Mouse (Mus musculus) neural tube, embryonic 15.5 days (tissue): ENCODE measurements around the gene Olfr1369-ps1. TPM values are rescaled to one million over a fixed set of nuclear protein-coding genes. Genes with fewer than 3 reads are reported as not detected.
A peak's percentile ranks its signal among the peaks of the same experiment; 100 is the strongest.
"Not testable (repeated sequence)": the region's sequence is repeated elsewhere in the genome, so short reads cannot be mapped to it uniquely, and the experiment has no call there.

Experiments used
- ATAC-seq: fragments of 200-750 bp; cut with Nextera tagmentation; 2 replicates; pipeline ENCODE4 v1.8.0; 2017; ENCODE audit warnings: mild to moderate bottlenecking, moderate TSS enrichment, moderate library complexity; ENCODE audit not compliant: low FRiP score
- H3K27ac ChIP-seq: fragments of 300-500 bp; sonication (generic); replicated peaks from 2 replicates; pipeline ENCODE4 v1.5.1; 2015; ENCODE audit warnings: mild to moderate bottlenecking, inconsistent platforms
- H3K27me3 ChIP-seq: fragments of 300-500 bp; sonication (generic); replicated peaks from 2 replicates; pipeline ENCODE4 v1.6.1; 2015; ENCODE audit warnings: inconsistent platforms
- H3K36me3 ChIP-seq: fragments of 300-500 bp; sonication (generic); 2 replicates; pipeline ENCODE4 v1.6.1; 2015; ENCODE audit warnings: inconsistent platforms
- H3K4me1 ChIP-seq: fragments of 300-500 bp; sonication (generic); 2 replicates; pipeline ENCODE4 v1.6.1; 2015; ENCODE audit warnings: inconsistent platforms
- H3K4me2 ChIP-seq: fragments of 300-500 bp; sonication (generic); 2 replicates; pipeline ENCODE4 v1.6.1; 2015; ENCODE audit warnings: inconsistent platforms, mild to moderate bottlenecking, moderate library complexity
- H3K4me3 ChIP-seq: fragments of 300-500 bp; sonication (generic); replicated peaks from 2 replicates; pipeline ENCODE4 v1.5.1; 2015; ENCODE audit warnings: mild to moderate bottlenecking, inconsistent platforms
- H3K9ac ChIP-seq: fragments of 300-500 bp; sonication (generic); replicated peaks from 2 replicates; pipeline ENCODE4 v1.6.1; 2015; ENCODE audit warnings: mild to moderate bottlenecking, inconsistent platforms
- H3K9me3 ChIP-seq: fragments of 300-500 bp; sonication (generic); replicated peaks from 2 replicates; pipeline ENCODE4 v1.6.1; 2016; ENCODE audit warnings: inconsistent platforms
- WGBS: fragments of 180-500 bp; shearing (Covaris S2); methylation state at CpG from one replicate; pipeline ENCODE4 v1.1.7; 2015; ENCODE audit warnings: mixed read lengths; 5-methylcytosine and 5-hydroxymethylcytosine counted together
- polyA plus RNA-seq: library from polyadenylated mRNA; unstranded; fragments of >200 nt; fragmentation: Nextera tagmentation; extraction: Ambion mirVana; gene quantifications from 2 replicates; pipeline ENCODE4 v1.2.1, GENCODE M21; 2015

Gene Olfr1369-ps1
- 0.20 TPM in 1 of 2 replicates, not detected in the other for polyA plus RNA-seq

- H3K27ac ChIP-seq, H3K4me1 ChIP-seq, H3K4me2 ChIP-seq, H3K9ac ChIP-seq, ATAC-seq, H3K9me3 ChIP-seq, H3K27me3 ChIP-seq, H3K4me3 ChIP-seq, H3K36me3 ChIP-seq: not testable (repeated sequence)
- 72% methylated on average over 3 of the region's 3 CpGs for WGBS
Measured at GRCm38 (mm10) chr13:21111183-21111582, at the start of gene Olfr1369-ps1. Gene Olfr1369-ps1 (plus strand): TSS chr13:21111483.

GRCm38 (mm10) chr13:21066021-21066420 is 45.3 kb upstream of the Olfr1369-ps1 start:
- H3K36me3 ChIP-seq = no peaks in the 10 kb centered on the region
- H3K27me3 ChIP-seq = no peaks in the 10 kb centered on the region
- H3K4me2 ChIP-seq = no peak overlapping the region
- H3K4me3 ChIP-seq = no peak overlapping the region
- H3K9ac ChIP-seq = no peak overlapping the region
- no peaks in the 10 kb centered on the region for H3K4me1 ChIP-seq
- H3K9me3 ChIP-seq = no peaks in the 10 kb centered on the region
- WGBS = 88% methylated on average over 2 of the region's 2 CpGs
- ATAC-seq = no peak
- no peak overlapping the region for H3K27ac ChIP-seq

- WGBS = 79% methylated on average over 3 of the region's 3 CpGs
- no peak within 1 kb of the TSS for H3K9ac ChIP-seq
- no peak for ATAC-seq
- H3K4me3 ChIP-seq = no peak within 1 kb of the TSS
- H3K4me2 ChIP-seq = no peak within 1 kb of the TSS
- no peaks in the 10 kb centered on the region for H3K27me3 ChIP-seq
- no peaks in the 10 kb centered on the region for H3K4me1 ChIP-seq
- H3K9me3 ChIP-seq = no peaks in the 10 kb centered on the region
- H3K27ac ChIP-seq = no peak within 1 kb of the TSS
- no peaks in the 10 kb centered on the region for H3K36me3 ChIP-seq
Measured at GRCm38 (mm10) chr13:21074847-21075246, 36.4 kb upstream of the Olfr1369-ps1 start, which contains the start of gene Olfr1370. Gene Olfr1370 (minus strand): TSS chr13:21074947.

- no peak overlapping the region for H3K4me2 ChIP-seq
- ATAC-seq = no peak
- no peak overlapping the region for H3K27ac ChIP-seq
- H3K27me3 ChIP-seq = no peaks in the 10 kb centered on the region
- no peak overlapping the region for H3K9ac ChIP-seq
- WGBS = 86% methylated on average over 2 of the region's 2 CpGs
- H3K36me3 ChIP-seq = no peaks in the 10 kb centered on the region
- no peak overlapping the region for H3K4me3 ChIP-seq
- no peaks in the 10 kb centered on the region for H3K4me1 ChIP-seq
- H3K9me3 ChIP-seq = no peaks in the 10 kb centered on the region
Measured at GRCm38 (mm10) chr13:21082686-21083085, 28.6 kb upstream of the Olfr1369-ps1 start.

- Histone ChIP-seq H3K4me1 (no peaks in the 10 kb centered on the region), H3K4me3 (no peak overlapping the region), H3K36me3 (no peaks in the 10 kb centered on the region), H3K4me2 (no peak overlapping the region), H3K9ac (no peak overlapping the region), H3K27me3 (no peaks in the 10 kb centered on the region), H3K27ac (no peak overlapping the region), H3K9me3 (no peaks in the 10 kb centered on the region)
- WGBS = 98% methylated on average over 3 of the region's 3 CpGs
- ATAC-seq = no peak
Measured at GRCm38 (mm10) chr13:21109759-21110158, 1.5 kb upstream of the Olfr1369-ps1 start.

- H3K36me3 ChIP-seq = no peaks in the 10 kb centered on the region
- no peaks in the 10 kb centered on the region for H3K9me3 ChIP-seq
- no peak overlapping the region for H3K27ac ChIP-seq
- H3K4me3 ChIP-seq = no peak overlapping the region
- no peak overlapping the region for H3K9ac ChIP-seq
- ATAC-seq = no peak
- H3K4me1 ChIP-seq = no peaks in the 10 kb centered on the region
- H3K4me2 ChIP-seq = no peak overlapping the region
- H3K27me3 ChIP-seq = no peaks in the 10 kb centered on the region
- WGBS = 93% methylated on average over 6 of the region's 6 CpGs
Measured at GRCm38 (mm10) chr13:21110441-21110840, 842 bp upstream of the Olfr1369-ps1 start.

- Histone ChIP-seq H3K4me1 (no peaks in the 10 kb centered on the region), H3K27me3 (no peaks in the 10 kb centered on the region), H3K9ac (no peak overlapping the region), H3K4me3 (no peak overlapping the region), H3K9me3 (no peaks in the 10 kb centered on the region), H3K4me2 (no peak overlapping the region), H3K27ac (no peak overlapping the region), H3K36me3 (no peaks in the 10 kb centered on the region)
- 91% methylated on average over 4 of the region's 4 CpGs for WGBS
- ATAC-seq = no peak
Measured at GRCm38 (mm10) chr13:21114121-21114520, 2.8 kb downstream of the Olfr1369-ps1 start.

- not testable (repeated sequence) for H3K4me3 ChIP-seq, ATAC-seq, H3K36me3 ChIP-seq, H3K9ac ChIP-seq, H3K4me1 ChIP-seq, H3K9me3 ChIP-seq, H3K27ac ChIP-seq, H3K27me3 ChIP-seq, H3K4me2 ChIP-seq
- WGBS = 83% methylated on average over 3 of the region's 3 CpGs
Measured at GRCm38 (mm10) chr13:21129339-21129738, 18.1 kb downstream of the Olfr1369-ps1 start, which contains the start of gene Olfr263. Gene Olfr263 (plus strand): TSS chr13:21129639.

GRCm38 (mm10) chr13:21142421-21142820 is 31.1 kb downstream of the Olfr1369-ps1 start:
- H3K27me3 ChIP-seq = no peaks in the 10 kb centered on the region
- 47% methylated on average over 8 of the region's 8 CpGs for WGBS
- H3K4me1 ChIP-seq = no peaks in the 10 kb centered on the region

GRCm38 (mm10) chr13:21145767-21146166 is 34.5 kb downstream of the Olfr1369-ps1 start, which contains the start of gene Olfr1368:
Gene Olfr1368 (minus strand): TSS chr13:21145867.
- WGBS = 79% methylated on average over 4 of the region's 4 CpGs
- H3K4me3 ChIP-seq = no peak within 1 kb of the TSS
- ATAC-seq = no peak
- no peaks in the 10 kb centered on the region for H3K4me1 ChIP-seq
- H3K27me3 ChIP-seq = no peaks in the 10 kb centered on the region
- H3K9me3 ChIP-seq = no peaks in the 10 kb centered on the region
- H3K4me2 ChIP-seq = no peak within 1 kb of the TSS
- no peak within 1 kb of the TSS for H3K27ac ChIP-seq
- H3K36me3 ChIP-seq = no peaks in the 10 kb centered on the region
- H3K9ac ChIP-seq = no peak within 1 kb of the TSS

More at GRCm38 (mm10) chr13:21142421-21142820, 31.1 kb downstream of the Olfr1369-ps1 start:
- Histone ChIP-seq H3K4me3 (no peak overlapping the region), H3K9me3 (no peaks in the 10 kb centered on the region), H3K4me2 (no peak overlapping the region), H3K9ac (no peak overlapping the region), H3K27ac (no peak overlapping the region), H3K36me3 (no peaks in the 10 kb centered on the region)
- no peak for ATAC-seq

- Histone ChIP-seq H3K4me2 (no peak overlapping the region), H3K36me3 (no peaks in the 10 kb centered on the region), H3K4me1 (peaks cover 10% of the 10 kb centered on the region), H3K4me3 (no peak overlapping the region), H3K27me3 (no peaks in the 10 kb centered on the region), H3K9me3 (no peaks in the 10 kb centered on the region), H3K27ac (no peak overlapping the region), H3K9ac (no peak overlapping the region)
- WGBS = 90% methylated on average over 5 of the region's 5 CpGs
- ATAC-seq = no peak
Measured at GRCm38 (mm10) chr13:21155888-21156287, 44.6 kb downstream of the Olfr1369-ps1 start.

GRCm38 (mm10) chr13:21158071-21158470 is 46.8 kb downstream of the Olfr1369-ps1 start:
- H3K4me3 ChIP-seq = peak overlapping the region; percentile 71

More at GRCm38 (mm10) chr13:21158071-21158470, 46.8 kb downstream of the Olfr1369-ps1 start:
- 8% methylated on average over 9 of the region's 9 CpGs for WGBS
- no peaks in the 10 kb centered on the region for H3K27me3 ChIP-seq
- no peak overlapping the region for H3K27ac ChIP-seq
- peak overlapping the region; percentile 92 for H3K4me2 ChIP-seq
- H3K9ac ChIP-seq = no peak overlapping the region
- peaks cover 13% of the 10 kb centered on the region for H3K4me1 ChIP-seq
- no peaks in the 10 kb centered on the region for H3K9me3 ChIP-seq
- H3K36me3 ChIP-seq = no peaks in the 10 kb centered on the region
- no peak for ATAC-seq
